Mouse (Mus musculus): Measurements from ENCODE around the gene Ckm. TPM values are rescaled to one million over a fixed set of nuclear protein-coding genes. Genes with fewer than 3 reads are reported as not detected.

Gene Ckm
- polyA plus RNA-seq, 1 experiment from 2014 or later, result not detected

- H3K9ac ChIP-seq (ENCODE audit: low read length), result no peak overlapping the region; the same call in 1 of the 2 replicates
- peaks cover 12% of the 10 kb centered on the region for H3K36me3 ChIP-seq (ENCODE audit: control insufficient read depth, insufficient read depth, low read length)
- H3K9me3 ChIP-seq (replicated peaks; ENCODE audit: control insufficient read depth, low read length), result no peaks in the 10 kb centered on the region
- H3K4me2 ChIP-seq (ENCODE audit: low read length), result peak overlapping the region; percentile 71
- ATAC-seq, result peak; percentile 98
- WGBS, result 13% methylated on average over 43 of the region's 43 CpGs
- H3K27me3 ChIP-seq (replicated peaks; ENCODE audit: control insufficient read depth, insufficient read depth, low read length), result peaks cover 19% of the 10 kb centered on the region
- no peak overlapping the region for H3K27ac ChIP-seq (ENCODE audit: low read depth, low read length)
- peak; percentile 97 for DNase-seq (ENCODE audit: low spot score)
- no peaks in the 10 kb centered on the region for H3K4me1 ChIP-seq (ENCODE audit: control insufficient read depth, insufficient read depth, low read length)
- peak overlapping the region; percentile 36 for H3K4me3 ChIP-seq (ENCODE audit: low read depth, low read length)
Measured at GRCm38 (mm10) chr7:19420821-19421636, 16.5 kb downstream of the Ckm start.

GRCm38 (mm10) chr7:19423083-19423482 lies 18.5 kb downstream of the Ckm start:
- 88% methylated on average over 3 of the region's 3 CpGs for WGBS
- H3K4me1 ChIP-seq (ENCODE audit: control insufficient read depth, insufficient read depth, low read length), result no peaks in the 10 kb centered on the region
- ATAC-seq (no peak), DNase-seq (ENCODE audit: low spot score) (no peak)
- H3K9ac ChIP-seq (ENCODE audit: low read length), result no peak overlapping the region
- H3K27ac ChIP-seq (ENCODE audit: low read depth, low read length), result no peak overlapping the region
- H3K36me3 ChIP-seq (ENCODE audit: control insufficient read depth, insufficient read depth, low read length), result peaks cover 32% of the 10 kb centered on the region
- H3K4me2 ChIP-seq (ENCODE audit: low read length), result no peak overlapping the region
- H3K4me3 ChIP-seq (ENCODE audit: low read depth, low read length), result no peak overlapping the region
- peaks cover 19% of the 10 kb centered on the region for H3K27me3 ChIP-seq (replicated peaks; ENCODE audit: control insufficient read depth, insufficient read depth, low read length)
- H3K9me3 ChIP-seq (replicated peaks; ENCODE audit: control insufficient read depth, low read length), result no peaks in the 10 kb centered on the region

- H3K36me3 ChIP-seq (ENCODE audit: control insufficient read depth, insufficient read depth, low read length), result peaks cover 42% of the 10 kb centered on the region
- 59% methylated on average over 4 of the region's 4 CpGs for WGBS
Measured at GRCm38 (mm10) chr7:19424051-19424450, 19.5 kb downstream of the Ckm start.

GRCm38 (mm10) chr7:19426349-19426748 lies 21.8 kb downstream of the Ckm start:
- no peak overlapping the region for H3K9ac ChIP-seq (ENCODE audit: low read length)
- no peak overlapping the region for H3K4me2 ChIP-seq (ENCODE audit: low read length)
- no peaks in the 10 kb centered on the region for H3K4me1 ChIP-seq (ENCODE audit: control insufficient read depth, insufficient read depth, low read length)
- ATAC-seq, result no peak
- H3K36me3 ChIP-seq (ENCODE audit: control insufficient read depth, insufficient read depth, low read length), result peaks cover 63% of the 10 kb centered on the region
- DNase-seq (ENCODE audit: low spot score), result no peak
- H3K27ac ChIP-seq (ENCODE audit: low read depth, low read length), result no peak overlapping the region
- no peaks in the 10 kb centered on the region for H3K9me3 ChIP-seq (replicated peaks; ENCODE audit: control insufficient read depth, low read length)
- H3K4me3 ChIP-seq (ENCODE audit: low read depth, low read length), result no peak overlapping the region
- no peaks in the 10 kb centered on the region for H3K27me3 ChIP-seq (replicated peaks; ENCODE audit: control insufficient read depth, insufficient read depth, low read length)
- WGBS, result 71% methylated on average over 6 of the region's 6 CpGs

More at GRCm38 (mm10) chr7:19424051-19424450, 19.5 kb downstream of the Ckm start:
- DNase-seq (ENCODE audit: low spot score), result no peak
- no peak overlapping the region for H3K4me3 ChIP-seq (ENCODE audit: low read depth, low read length)
- peaks cover 18% of the 10 kb centered on the region for H3K27me3 ChIP-seq (replicated peaks; ENCODE audit: control insufficient read depth, insufficient read depth, low read length)
- no peak for ATAC-seq
- H3K4me1 ChIP-seq (ENCODE audit: control insufficient read depth, insufficient read depth, low read length), result no peaks in the 10 kb centered on the region
- no peak overlapping the region for H3K27ac ChIP-seq (ENCODE audit: low read depth, low read length)
- no peak overlapping the region for H3K4me2 ChIP-seq (ENCODE audit: low read length)
- no peaks in the 10 kb centered on the region for H3K9me3 ChIP-seq (replicated peaks; ENCODE audit: control insufficient read depth, low read length)
- H3K9ac ChIP-seq (ENCODE audit: low read length), result no peak overlapping the region

GRCm38 (mm10) chr7:19426888-19427287 lies 22.3 kb downstream of the Ckm start:
- no peak for ATAC-seq
- Histone ChIP-seq H3K27me3 (replicated peaks; ENCODE audit: control insufficient read depth, insufficient read depth, low read length) (no peaks in the 10 kb centered on the region), H3K9me3 (replicated peaks; ENCODE audit: control insufficient read depth, low read length) (no peaks in the 10 kb centered on the region), H3K4me3 (ENCODE audit: low read depth, low read length) (no peak overlapping the region), H3K4me1 (ENCODE audit: control insufficient read depth, insufficient read depth, low read length) (no peaks in the 10 kb centered on the region), H3K9ac (ENCODE audit: low read length) (no peak overlapping the region), H3K27ac (ENCODE audit: low read depth, low read length) (no peak overlapping the region), H3K36me3 (ENCODE audit: control insufficient read depth, insufficient read depth, low read length) (peaks cover 69% of the 10 kb centered on the region), H3K4me2 (ENCODE audit: low read length) (no peak overlapping the region)
- no peak for DNase-seq (ENCODE audit: low spot score)
- 92% methylated on average over 6 of the region's 6 CpGs for WGBS

- no peak for ATAC-seq
- 65% methylated on average over 15 of the region's 15 CpGs for WGBS
- no peak overlapping the region for H3K4me2 ChIP-seq (ENCODE audit: low read length)
- no peaks in the 10 kb centered on the region for H3K4me1 ChIP-seq (ENCODE audit: control insufficient read depth, insufficient read depth, low read length)
- peaks cover 81% of the 10 kb centered on the region for H3K36me3 ChIP-seq (ENCODE audit: control insufficient read depth, insufficient read depth, low read length)
- no peaks in the 10 kb centered on the region for H3K27me3 ChIP-seq (replicated peaks; ENCODE audit: control insufficient read depth, insufficient read depth, low read length)
- H3K4me3 ChIP-seq (ENCODE audit: low read depth, low read length), result no peak overlapping the region
- no peak overlapping the region for H3K9ac ChIP-seq (ENCODE audit: low read length)
- H3K9me3 ChIP-seq (replicated peaks; ENCODE audit: control insufficient read depth, low read length), result no peaks in the 10 kb centered on the region
- DNase-seq (ENCODE audit: low spot score), result no peak
- H3K27ac ChIP-seq (ENCODE audit: low read depth, low read length), result no peak overlapping the region
Measured at GRCm38 (mm10) chr7:19427999-19428650, 23.5 kb downstream of the Ckm start.

GRCm38 (mm10) chr7:19429726-19430125 lies 25.1 kb downstream of the Ckm start:
- DNase-seq (ENCODE audit: low spot score) (peak; percentile 46), ATAC-seq (no peak)
- H3K4me3 ChIP-seq (ENCODE audit: low read depth, low read length), result no peak overlapping the region
- H3K27ac ChIP-seq (ENCODE audit: low read depth, low read length), result no peak overlapping the region
- no peaks in the 10 kb centered on the region for H3K9me3 ChIP-seq (replicated peaks; ENCODE audit: control insufficient read depth, low read length)
- H3K36me3 ChIP-seq (ENCODE audit: control insufficient read depth, insufficient read depth, low read length), result peaks cover 97% of the 10 kb centered on the region
- no peak overlapping the region for H3K9ac ChIP-seq (ENCODE audit: low read length)
- 66% methylated on average over 8 of the region's 8 CpGs for WGBS
- H3K4me1 ChIP-seq (ENCODE audit: control insufficient read depth, insufficient read depth, low read length), result no peaks in the 10 kb centered on the region
- H3K4me2 ChIP-seq (ENCODE audit: low read length), result no peak overlapping the region
- no peaks in the 10 kb centered on the region for H3K27me3 ChIP-seq (replicated peaks; ENCODE audit: control insufficient read depth, insufficient read depth, low read length)

- Histone ChIP-seq H3K4me3 (ENCODE audit: low read depth, low read length) (no peak overlapping the region), H3K4me2 (ENCODE audit: low read length) (no peak overlapping the region), H3K27ac (ENCODE audit: low read depth, low read length) (no peak overlapping the region), H3K9me3 (replicated peaks; ENCODE audit: control insufficient read depth, low read length) (no peaks in the 10 kb centered on the region), H3K27me3 (replicated peaks; ENCODE audit: control insufficient read depth, insufficient read depth, low read length) (no peaks in the 10 kb centered on the region), H3K9ac (ENCODE audit: low read length) (no peak overlapping the region), H3K36me3 (ENCODE audit: control insufficient read depth, insufficient read depth, low read length) (peaks cover 98% of the 10 kb centered on the region), H3K4me1 (ENCODE audit: control insufficient read depth, insufficient read depth, low read length) (no peaks in the 10 kb centered on the region)
- ATAC-seq (no peak), DNase-seq (ENCODE audit: low spot score) (no peak)
- 92% methylated on average over 6 of the region's 6 CpGs for WGBS
Measured at GRCm38 (mm10) chr7:19430402-19430801, 25.8 kb downstream of the Ckm start.

GRCm38 (mm10) chr7:19432475-19432874 lies 27.9 kb downstream of the Ckm start:
- Histone ChIP-seq H3K4me1 (ENCODE audit: control insufficient read depth, insufficient read depth, low read length) (no peaks in the 10 kb centered on the region), H3K9ac (ENCODE audit: low read length) (no peak overlapping the region), H3K9me3 (replicated peaks; ENCODE audit: control insufficient read depth, low read length) (no peaks in the 10 kb centered on the region), H3K27ac (ENCODE audit: low read depth, low read length) (no peak overlapping the region), H3K36me3 (ENCODE audit: control insufficient read depth, insufficient read depth, low read length) (peaks cover 98% of the 10 kb centered on the region), H3K4me3 (ENCODE audit: low read depth, low read length) (no peak overlapping the region), H3K4me2 (ENCODE audit: low read length) (no peak overlapping the region), H3K27me3 (replicated peaks; ENCODE audit: control insufficient read depth, insufficient read depth, low read length) (no peaks in the 10 kb centered on the region)
- ATAC-seq, result no peak
- WGBS, result 93% methylated on average over 2 of the region's 2 CpGs
- no peak for DNase-seq (ENCODE audit: low spot score)
